Mouse (Mus musculus) liver, embryonic 15.5 days (tissue): ENCODE data around the gene Gm7030. TPM values are rescaled to one million over a fixed set of nuclear protein-coding genes. Genes with fewer than 3 reads are reported as not detected.
"Not testable (repeated sequence)": the region's sequence is repeated elsewhere in the genome, so short reads cannot be mapped to it uniquely, and the experiment has no call there.

Experiments
- ATAC-seq: fragments of 200-750 bp; cut with Nextera tagmentation; 2 replicates; pipeline ENCODE4 v1.8.0; 2017; ENCODE audit warnings: moderate number of reproducible peaks, mild to moderate bottlenecking, moderate library complexity; ENCODE audit not compliant: insufficient read depth
- H3K27ac ChIP-seq: fragments of 300-500 bp; sonication (generic); replicated peaks from 2 replicates; pipeline ENCODE4 v1.5.1; 2015; ENCODE audit warnings: mild to moderate bottlenecking, inconsistent platforms
- H3K27me3 ChIP-seq: fragments of 300-500 bp; sonication (generic); 2 replicates; pipeline ENCODE4 v1.6.1; 2015; ENCODE audit warnings: mild to moderate bottlenecking, inconsistent platforms
- H3K36me3 ChIP-seq: fragments of 300-500 bp; sonication (generic); replicated peaks from 2 replicates; pipeline ENCODE4 v1.6.1; 2015; ENCODE audit warnings: moderate library complexity, mild to moderate bottlenecking, inconsistent platforms
- H3K4me1 ChIP-seq: fragments of 300-500 bp; sonication (generic); replicated peaks from 2 replicates; pipeline ENCODE4 v1.6.1; 2015; ENCODE audit warnings: inconsistent platforms
- H3K4me2 ChIP-seq: fragments of 300-500 bp; sonication (generic); 2 replicates; pipeline ENCODE4 v1.6.1; 2015; ENCODE audit warnings: moderate library complexity, mild to moderate bottlenecking, inconsistent platforms
- H3K4me3 ChIP-seq: fragments of 300-500 bp; sonication (generic); replicated peaks from 2 replicates; pipeline ENCODE4 v1.5.1; 2015; ENCODE audit warnings: mild to moderate bottlenecking, inconsistent platforms
- H3K9ac ChIP-seq: fragments of 300-500 bp; sonication (generic); 2 replicates; pipeline ENCODE4 v1.6.1; 2015; ENCODE audit warnings: moderate library complexity, mild to moderate bottlenecking, inconsistent platforms
- H3K9me3 ChIP-seq: fragments of 300-500 bp; sonication (generic); replicated peaks from 2 replicates; pipeline ENCODE4 v1.6.1; 2016; ENCODE audit warnings: inconsistent platforms
- WGBS: fragments of 180-500 bp; shearing (Covaris S2); methylation state at CpG from one replicate; pipeline ENCODE4 v1.1.7; 2015; ENCODE audit warnings: mixed read lengths; ENCODE audit not compliant: insufficient replicate concordance; 5-methylcytosine and 5-hydroxymethylcytosine counted together
- polyA plus RNA-seq: library from polyadenylated mRNA; unstranded; fragments of >200 nt; fragmentation: Nextera tagmentation; extraction: Ambion mirVana; gene quantifications from 2 replicates; pipeline ENCODE4 v1.2.1, GENCODE M21; 2015

Gm7030 gene
- polyA plus RNA-seq, 1 experiment from 2014 or later = not detected

DNA sequence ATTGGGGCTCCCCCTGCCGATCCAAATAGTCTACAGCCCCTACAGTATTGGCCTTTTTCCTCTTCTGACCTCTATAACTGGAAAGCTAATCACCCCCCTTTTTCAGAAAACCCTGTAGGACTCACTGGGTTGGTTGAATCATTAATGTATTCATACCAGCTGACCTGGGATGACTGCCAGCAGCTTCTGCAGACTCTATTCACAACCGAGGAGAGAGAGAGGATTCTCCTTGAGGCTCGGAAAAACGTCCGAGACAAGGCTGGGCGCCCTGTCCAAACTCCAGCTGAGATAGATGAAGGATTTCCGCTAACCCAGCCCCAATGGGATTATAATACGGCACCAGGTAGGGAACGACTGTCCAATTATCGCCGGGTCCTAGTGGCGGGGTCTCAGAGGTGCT, 27.1 kb downstream of the Gm7030 start:
- H3K27ac ChIP-seq, ATAC-seq, H3K9me3 ChIP-seq, H3K4me1 ChIP-seq, H3K36me3 ChIP-seq, H3K27me3 ChIP-seq, H3K4me3 ChIP-seq, H3K4me2 ChIP-seq, H3K9ac ChIP-seq: not testable (repeated sequence)
- 77% methylated on average over 12 of the region's 12 CpGs for WGBS

DNA sequence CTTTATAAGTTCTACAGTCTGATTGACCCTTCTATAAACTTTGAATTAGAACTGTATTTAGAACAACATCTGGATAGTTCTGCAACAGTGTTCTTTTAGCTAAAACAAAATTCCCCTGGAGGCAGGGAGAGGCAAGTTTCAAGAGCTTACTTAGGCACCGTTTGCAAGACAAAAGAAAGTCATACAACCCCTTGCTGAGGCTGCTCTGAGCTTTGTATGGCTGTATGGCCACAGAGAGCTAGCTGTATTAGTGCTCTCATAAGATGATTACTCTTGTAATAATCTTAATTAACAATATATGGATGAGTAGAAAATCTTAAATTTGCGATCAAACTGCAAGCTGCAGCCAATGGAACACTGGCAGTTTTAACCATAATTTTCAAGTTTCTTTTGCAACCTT, 29.6 kb downstream of the Gm7030 start:
- H3K9me3 ChIP-seq, H3K4me2 ChIP-seq, H3K4me3 ChIP-seq, H3K36me3 ChIP-seq, H3K27me3 ChIP-seq, H3K4me1 ChIP-seq, H3K27ac ChIP-seq, ATAC-seq, H3K9ac ChIP-seq: not testable (repeated sequence)
- 57% methylated on average over 2 of the region's 2 CpGs for WGBS

DNA sequence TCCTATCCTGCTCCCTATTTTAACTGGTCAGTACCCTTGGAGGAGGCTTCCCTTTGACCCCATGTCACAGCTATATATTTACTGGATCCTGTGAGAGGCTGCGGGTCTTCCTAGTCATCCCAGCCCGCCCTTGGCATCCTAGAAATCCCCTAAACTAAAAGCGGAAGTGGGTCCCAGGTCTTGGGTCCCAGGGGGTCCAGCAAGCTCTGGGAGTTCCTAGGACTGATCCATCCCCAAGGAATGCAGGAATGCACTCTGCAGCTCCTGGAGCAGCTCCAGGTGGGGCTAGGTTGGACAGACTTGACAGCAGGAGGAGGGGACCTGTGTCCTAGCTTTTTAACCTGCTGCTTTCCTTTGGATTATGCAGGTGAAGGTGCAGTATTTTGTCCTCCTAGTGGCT, 35.3 kb downstream of the Gm7030 start:
- Histone ChIP-seq H3K36me3 (no peaks in the 10 kb centered on the region), H3K9me3 (no peaks in the 10 kb centered on the region), H3K9ac (no peak overlapping the region), H3K4me2 (no peak overlapping the region), H3K4me1 (no peaks in the 10 kb centered on the region), H3K4me3 (no peak overlapping the region), H3K27me3 (peaks cover 8% of the 10 kb centered on the region; the same call in 1 of the 2 replicates), H3K27ac (no peak overlapping the region)
- no peak for ATAC-seq
- 19% methylated on average over 3 of the region's 3 CpGs for WGBS

DNA sequence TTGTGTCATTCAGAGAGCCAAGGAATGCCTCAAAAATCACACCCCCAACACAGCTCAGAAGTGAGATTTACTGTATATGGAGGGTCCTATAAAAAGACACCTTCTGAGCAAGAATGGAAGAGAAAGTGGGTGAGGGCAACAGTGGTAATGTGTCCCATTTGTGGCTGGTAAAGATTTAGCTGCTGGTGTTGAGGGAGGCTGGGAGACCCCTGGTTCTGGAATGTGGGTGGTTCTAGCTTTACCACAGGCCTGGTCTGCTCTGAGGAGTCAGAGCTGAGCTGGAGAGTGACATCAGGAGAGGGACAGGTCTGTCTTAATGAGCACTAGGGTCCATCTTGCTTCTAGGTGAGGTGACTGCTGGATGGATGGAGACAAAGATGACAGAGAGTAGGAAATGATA, 36.7 kb downstream of the Gm7030 start:
- H3K9ac ChIP-seq = not testable (repeated sequence)

DNA sequence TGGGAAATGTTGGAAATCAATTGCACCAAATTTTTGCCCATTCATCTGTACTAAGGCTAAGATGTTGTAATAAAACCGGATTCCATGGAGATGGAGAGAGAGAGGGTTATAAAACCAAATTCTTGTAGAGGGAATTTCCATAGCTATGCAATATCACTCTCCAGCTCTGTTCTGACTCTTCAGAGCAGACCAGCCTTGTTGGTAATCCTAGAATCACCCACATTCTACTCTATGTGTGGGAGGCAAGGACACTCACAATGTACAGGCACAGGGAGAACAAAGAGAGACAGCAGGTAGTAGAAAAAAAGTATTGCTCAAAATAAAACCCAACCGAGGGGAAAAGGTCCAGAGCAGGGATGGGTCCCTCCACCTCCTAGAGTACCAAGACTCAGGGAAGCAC, 37.3 kb downstream of the Gm7030 start:
- not testable (repeated sequence) for H3K9ac ChIP-seq, H3K4me1 ChIP-seq, H3K27me3 ChIP-seq, H3K9me3 ChIP-seq, H3K4me3 ChIP-seq, H3K27ac ChIP-seq, ATAC-seq, H3K36me3 ChIP-seq, H3K4me2 ChIP-seq
- no CpG with 5 or more reads among the region's 2 CpGs for WGBS

More for the DNA sequence above, 36.7 kb downstream of the Gm7030 start:
- H3K27ac ChIP-seq, H3K4me3 ChIP-seq, ATAC-seq, H3K9me3 ChIP-seq, H3K36me3 ChIP-seq, H3K27me3 ChIP-seq, H3K4me1 ChIP-seq, H3K4me2 ChIP-seq: not testable (repeated sequence)

DNA sequence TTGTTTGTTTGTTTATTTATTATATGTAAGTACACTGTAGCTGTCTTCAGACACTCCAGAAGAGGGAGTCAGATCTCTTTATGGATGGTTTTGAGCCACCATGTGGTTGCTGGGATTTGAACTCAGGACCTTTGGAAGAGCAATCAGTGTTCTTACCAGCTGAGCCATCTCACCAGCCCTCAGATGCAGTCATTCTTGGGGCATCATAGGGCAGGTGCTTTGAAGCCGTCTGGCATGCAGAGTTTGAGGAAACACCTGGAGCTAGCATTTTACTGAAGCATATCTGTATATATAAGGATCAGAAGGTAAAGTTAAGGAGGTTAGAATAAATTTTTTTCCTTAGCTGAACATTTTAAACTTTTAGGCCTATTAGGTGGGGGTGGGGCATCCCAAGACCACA, 43.2 kb downstream of the Gm7030 start:
- Histone ChIP-seq H3K4me1 (0 out of 2 replicates have a peak, but pooled peaks cover 11% of the 10 kb centered on the region), H3K27me3 (peaks cover 51% of the 10 kb centered on the region)
- 30% methylated on average over 1 of the region's 1 CpGs for WGBS
- not testable (repeated sequence) for H3K4me2 ChIP-seq, ATAC-seq, H3K9me3 ChIP-seq, H3K27ac ChIP-seq, H3K4me3 ChIP-seq, H3K9ac ChIP-seq, H3K36me3 ChIP-seq

DNA sequence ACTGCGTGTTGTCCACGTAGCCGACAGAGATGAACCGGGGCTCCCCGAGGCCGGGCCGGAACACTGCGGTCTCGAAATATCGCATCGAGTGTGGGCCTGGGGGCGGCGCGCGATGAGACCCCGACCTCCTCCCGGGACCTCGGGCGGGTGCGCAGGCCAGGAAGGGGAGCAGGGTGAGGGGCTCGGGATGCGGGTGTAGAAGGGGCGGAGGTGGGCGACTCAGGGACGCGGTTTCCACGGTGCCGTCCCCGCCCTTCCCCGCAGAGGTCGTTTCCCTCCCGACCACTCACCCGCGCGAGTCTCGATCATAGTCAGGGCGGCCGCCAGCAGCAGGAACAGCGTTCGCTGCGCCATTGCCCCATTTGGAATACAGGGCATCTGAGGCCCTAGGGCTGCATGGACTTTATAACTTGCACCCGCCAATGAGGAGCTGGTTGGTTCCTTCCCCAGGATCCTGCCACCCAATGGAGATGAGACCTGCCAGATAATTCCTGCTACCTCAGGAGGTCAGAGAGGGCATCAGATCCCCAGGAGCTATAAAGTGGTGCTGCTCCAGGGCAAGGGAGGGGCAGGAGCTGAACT, 45.3 kb downstream of the Gm7030 start:
- peak overlapping the region; percentile 57 for H3K4me3 ChIP-seq
- peak overlapping the region; percentile 75 for H3K4me2 ChIP-seq
- no peak overlapping the region for H3K27ac ChIP-seq
- 0 out of 2 replicates have a peak, but pooled peaks cover 11% of the 10 kb centered on the region for H3K4me1 ChIP-seq
- H3K27me3 ChIP-seq = peaks cover 53% of the 10 kb centered on the region
- H3K9me3 ChIP-seq = no peaks in the 10 kb centered on the region
- ATAC-seq = no peak
- no peaks in the 10 kb centered on the region for H3K36me3 ChIP-seq
- H3K9ac ChIP-seq = no peak overlapping the region
- WGBS = 1% methylated on average over 40 of the region's 42 CpGs

DNA sequence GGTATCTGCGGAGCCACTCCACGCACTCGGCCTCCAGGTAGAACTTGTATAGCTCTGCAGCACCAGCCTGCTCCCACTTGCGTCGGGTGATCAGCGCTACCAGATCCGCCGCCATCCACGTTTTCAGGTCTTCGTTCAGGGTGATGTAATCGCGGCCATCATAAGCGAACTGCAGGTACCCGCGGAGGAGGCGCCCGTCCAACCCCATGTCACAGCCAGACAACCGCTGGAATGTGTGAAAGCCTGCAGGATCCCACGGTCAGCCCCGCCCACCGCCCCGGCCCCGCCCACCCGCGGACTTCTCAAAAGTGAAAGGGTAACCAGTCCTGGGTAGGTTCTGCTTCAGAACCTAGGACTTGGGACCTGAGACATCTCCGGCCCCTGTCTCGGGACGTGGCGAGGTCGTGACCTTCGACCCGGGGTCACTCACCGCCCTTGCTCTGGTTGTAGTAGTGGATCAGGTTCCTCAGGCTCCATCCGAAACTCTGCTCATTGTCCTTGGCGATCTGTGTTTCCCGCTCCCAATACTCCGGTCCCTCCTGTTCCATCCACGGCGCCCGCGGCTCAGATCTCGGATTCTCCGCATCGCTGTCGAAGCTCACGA, 45.9 kb downstream of the Gm7030 start:
- 1% methylated on average over 46 of the region's 46 CpGs for WGBS
- H3K27me3 ChIP-seq = peaks cover 53% of the 10 kb centered on the region
- peak overlapping the region; percentile 75 for H3K4me2 ChIP-seq
- H3K4me3 ChIP-seq = peak overlapping the region; percentile 57
- H3K9ac ChIP-seq = no peak overlapping the region
- ATAC-seq = peak; percentile 40
- no peaks in the 10 kb centered on the region for H3K36me3 ChIP-seq
- H3K4me1 ChIP-seq = 0 out of 2 replicates have a peak, but pooled peaks cover 11% of the 10 kb centered on the region
- no peak overlapping the region for H3K27ac ChIP-seq
- H3K9me3 ChIP-seq = no peaks in the 10 kb centered on the region

DNA sequence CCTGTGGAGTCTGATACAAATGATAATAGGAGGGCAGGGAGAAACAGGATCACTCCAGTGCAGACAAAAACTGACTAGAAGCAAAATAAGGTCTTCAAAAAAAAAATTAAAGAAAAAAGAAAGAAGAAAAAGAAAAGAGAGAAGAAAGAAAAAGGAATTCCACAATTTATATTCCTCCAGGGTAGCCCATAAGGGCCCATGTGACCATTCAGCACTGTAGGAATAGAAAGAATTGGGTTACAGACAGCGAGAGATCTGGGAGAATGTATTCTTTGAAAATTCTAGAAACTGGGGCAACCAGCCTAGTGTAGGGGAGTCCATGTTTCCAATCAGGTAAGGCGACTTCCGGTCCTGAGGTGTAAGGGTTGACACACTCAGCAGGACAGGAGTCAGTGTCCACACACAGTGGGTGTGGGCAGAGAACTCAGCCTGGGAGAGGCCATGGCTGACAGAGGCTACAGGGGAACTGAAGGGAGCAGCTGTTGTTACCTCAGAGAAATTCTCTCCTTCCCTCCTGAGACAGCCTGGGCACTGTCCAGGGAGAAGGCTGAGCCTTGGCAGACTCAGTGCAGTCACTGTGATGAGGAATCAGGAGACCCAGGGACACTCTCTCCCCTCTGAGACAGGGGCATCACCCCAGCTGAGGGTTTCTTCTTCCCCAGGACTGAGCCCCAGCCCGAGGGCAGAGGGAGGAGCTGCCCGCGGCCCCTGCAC, 46.5 kb downstream of the Gm7030 start:
- Histone ChIP-seq H3K4me1 (0 out of 2 replicates have a peak, but pooled peaks cover 11% of the 10 kb centered on the region), H3K4me3 (peak overlapping the region; percentile 57), H3K4me2 (peak overlapping the region; percentile 75), H3K27me3 (peaks cover 53% of the 10 kb centered on the region)
- H3K27ac ChIP-seq, H3K9ac ChIP-seq, H3K9me3 ChIP-seq, H3K36me3 ChIP-seq, ATAC-seq: not testable (repeated sequence)
- 25% methylated on average over 6 of the region's 6 CpGs for WGBS

DNA sequence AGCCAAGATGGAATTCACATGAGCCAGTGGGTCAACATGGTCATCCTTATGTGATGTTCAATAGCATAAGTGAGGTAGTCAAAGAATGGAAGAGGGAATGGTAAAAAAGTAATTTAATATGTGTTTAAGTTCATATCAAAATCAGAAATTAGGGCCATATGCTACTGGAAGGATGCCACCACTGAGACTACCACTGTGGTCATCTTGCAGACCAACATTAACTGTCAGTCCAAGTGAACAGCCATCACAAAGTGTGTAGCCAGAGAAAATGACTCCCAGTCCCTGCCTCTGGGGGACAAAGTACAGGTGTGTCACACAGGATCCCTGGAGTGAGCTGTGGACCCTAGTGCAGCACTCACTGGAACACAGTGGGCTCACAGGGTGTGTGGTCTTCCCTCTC, 47.3 kb downstream of the Gm7030 start:
- H3K36me3 ChIP-seq, ATAC-seq, H3K9me3 ChIP-seq, H3K9ac ChIP-seq, H3K27ac ChIP-seq, H3K4me2 ChIP-seq, H3K4me3 ChIP-seq: not testable (repeated sequence)
- H3K27me3 ChIP-seq = peaks cover 53% of the 10 kb centered on the region
- 0 out of 2 replicates have a peak, but pooled peaks cover 11% of the 10 kb centered on the region for H3K4me1 ChIP-seq

DNA sequence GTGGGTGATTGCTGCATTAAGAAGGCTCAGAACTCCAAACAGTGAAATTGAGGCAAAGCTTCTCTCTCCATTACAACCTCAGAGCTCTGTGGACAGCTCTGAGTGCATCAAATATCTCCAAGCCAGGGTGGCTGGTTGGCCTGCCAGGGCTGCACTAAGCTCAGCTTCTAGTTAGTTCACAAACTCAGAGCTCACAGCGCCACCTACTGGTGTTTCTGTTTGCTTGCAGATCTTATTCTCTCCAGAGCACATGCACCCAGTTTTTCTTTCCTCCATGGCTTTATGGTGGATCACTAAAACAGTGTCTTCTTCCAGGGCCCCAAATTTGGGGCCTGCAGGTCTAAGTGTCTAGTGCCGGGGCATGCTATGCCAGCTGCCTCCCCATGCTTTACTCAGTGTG, 68.4 kb downstream of the Gm7030 start:
- no peak; the same call in 1 of the 2 replicates for ATAC-seq
- Histone ChIP-seq H3K36me3 (no peaks in the 10 kb centered on the region), H3K4me3 (no peak overlapping the region), H3K4me2 (no peak overlapping the region), H3K27ac (no peak overlapping the region), H3K4me1 (no peaks in the 10 kb centered on the region), H3K9me3 (no peaks in the 10 kb centered on the region), H3K27me3 (no peaks in the 10 kb centered on the region), H3K9ac (no peak overlapping the region)
- 18% methylated on average over 2 of the region's 2 CpGs for WGBS
